Mouse (Mus musculus) B cell, adult 2 months (primary cell): ENCODE measurements around the gene Crnn.
A peak's percentile ranks its signal among the peaks of the same experiment; 100 is the strongest.

Experiments
- DNase-seq, 2 experiments: peaks; one replicate each; pipeline ENCODE4 v3.0.0; 2022

Crnn gene

GRCm38 (mm10) chr3:93144510-93145051 lies at the start of gene Crnn:
Gene Crnn, plus strand, starts transcription at chr3:93144787.
- DNase-seq: no peak

DNA sequence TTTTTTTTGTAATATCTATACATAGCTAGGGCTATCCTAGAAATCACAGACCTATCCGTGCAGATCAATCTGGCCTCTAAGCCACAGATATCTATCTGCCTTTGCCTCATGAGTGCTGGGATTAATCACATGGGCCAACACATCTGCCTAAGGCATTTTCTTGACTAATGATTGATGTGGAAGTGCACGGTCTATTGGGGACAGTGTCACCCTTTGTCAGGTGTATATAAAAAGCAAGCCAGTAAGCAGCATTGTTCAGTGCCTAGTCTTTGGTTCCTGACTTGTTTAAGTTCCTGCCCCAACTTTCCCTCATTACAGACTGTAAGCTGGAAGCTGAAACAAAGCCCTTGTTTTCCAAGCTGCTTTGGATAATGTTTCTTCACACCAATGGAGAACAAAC lies 48.1 kb upstream of the Crnn start:
- DNase-seq: no peak

DNA sequence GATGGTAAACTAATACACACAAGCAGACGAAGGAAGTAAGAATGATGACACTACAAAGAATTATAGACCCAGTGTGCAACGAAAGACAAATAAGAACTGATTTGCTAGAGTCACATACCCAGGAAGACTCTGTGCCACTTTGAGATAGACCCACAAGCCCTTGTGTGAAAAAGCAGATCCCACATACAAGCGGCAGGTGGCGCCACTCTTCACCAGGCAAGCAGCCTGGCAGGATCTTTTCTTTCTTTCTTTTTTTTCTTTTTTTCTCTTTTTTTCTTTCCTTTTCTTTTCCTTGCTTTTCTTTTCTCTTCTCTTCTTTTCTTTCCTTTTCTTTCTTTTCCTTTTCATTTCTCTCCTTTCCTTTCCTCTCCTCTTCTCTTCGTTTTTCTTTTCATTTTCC lies 32.9 kb upstream of the Crnn start:
- no peak for DNase-seq

GRCm38 (mm10) chr3:93114481-93114880 lies 30.1 kb upstream of the Crnn start:
- no peak for DNase-seq

GRCm38 (mm10) chr3:93119101-93119500 lies 25.5 kb upstream of the Crnn start:
- DNase-seq: no peak

- DNase-seq: no peak
These were observed 16.5 kb upstream of the Crnn start for GRCm38 (mm10) chr3:93128052-93128451.

DNA sequence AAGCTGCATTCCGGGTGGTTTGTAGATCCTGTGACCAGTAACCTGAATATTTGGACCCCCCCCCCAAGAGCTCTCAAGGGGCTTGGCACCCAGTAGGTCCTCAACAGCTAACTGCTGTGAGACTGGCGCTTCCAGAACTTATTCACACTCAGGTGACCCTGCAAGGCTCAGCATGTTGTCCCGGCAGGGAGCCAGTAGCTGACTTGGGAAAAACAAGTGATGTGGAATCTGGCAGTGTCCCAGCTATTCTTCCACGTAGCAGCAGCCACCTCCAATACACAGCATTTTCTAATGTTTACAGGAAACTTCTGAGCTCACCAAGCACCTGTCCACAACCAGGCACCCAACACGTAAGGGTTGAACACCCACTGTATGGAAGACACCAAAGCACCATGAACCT lies 15.5 kb upstream of the Crnn start:
- no peak for DNase-seq

DNA sequence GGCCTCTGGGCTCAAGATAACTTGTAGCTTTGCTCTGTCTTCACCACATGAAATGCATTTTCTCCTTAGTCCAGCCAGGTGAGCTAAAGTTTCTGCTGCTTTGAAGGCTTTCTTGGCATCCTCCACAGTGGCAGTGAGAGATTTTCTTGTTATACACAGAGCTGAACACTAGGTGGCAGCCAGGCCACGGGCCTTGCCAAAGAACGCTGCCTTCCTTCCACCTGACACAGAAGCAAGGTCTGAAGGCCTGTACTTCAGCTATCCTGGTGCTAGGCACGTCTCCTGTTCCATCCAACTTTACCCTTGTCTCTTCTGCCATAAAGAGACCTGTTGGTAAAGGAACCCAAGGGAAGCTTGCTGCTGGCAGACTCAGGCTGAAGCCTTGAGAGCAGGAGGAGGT lies 14.1 kb upstream of the Crnn start:
- DNase-seq: peak; percentile 1 to 2

DNA sequence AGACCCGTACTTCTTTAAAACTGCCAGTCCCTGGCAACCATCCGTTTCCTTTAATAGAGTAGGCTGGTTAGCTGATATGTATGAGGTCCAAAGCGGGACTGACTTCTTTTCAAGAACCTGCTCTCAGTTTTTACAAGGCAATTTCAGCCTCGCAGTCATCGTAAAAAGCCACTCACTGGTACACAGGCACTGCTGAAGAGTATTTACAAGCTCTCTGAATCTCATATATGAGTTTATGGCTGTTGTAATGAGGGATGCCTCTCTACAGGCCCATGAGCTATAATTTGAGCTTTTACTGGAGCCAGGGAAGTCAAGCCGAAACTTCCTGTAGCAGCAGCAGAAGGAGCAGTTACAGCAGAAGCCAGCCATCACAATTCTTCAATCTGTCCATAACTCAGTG lies 17.9 kb downstream of the Crnn start:
- DNase-seq: no peak

DNA sequence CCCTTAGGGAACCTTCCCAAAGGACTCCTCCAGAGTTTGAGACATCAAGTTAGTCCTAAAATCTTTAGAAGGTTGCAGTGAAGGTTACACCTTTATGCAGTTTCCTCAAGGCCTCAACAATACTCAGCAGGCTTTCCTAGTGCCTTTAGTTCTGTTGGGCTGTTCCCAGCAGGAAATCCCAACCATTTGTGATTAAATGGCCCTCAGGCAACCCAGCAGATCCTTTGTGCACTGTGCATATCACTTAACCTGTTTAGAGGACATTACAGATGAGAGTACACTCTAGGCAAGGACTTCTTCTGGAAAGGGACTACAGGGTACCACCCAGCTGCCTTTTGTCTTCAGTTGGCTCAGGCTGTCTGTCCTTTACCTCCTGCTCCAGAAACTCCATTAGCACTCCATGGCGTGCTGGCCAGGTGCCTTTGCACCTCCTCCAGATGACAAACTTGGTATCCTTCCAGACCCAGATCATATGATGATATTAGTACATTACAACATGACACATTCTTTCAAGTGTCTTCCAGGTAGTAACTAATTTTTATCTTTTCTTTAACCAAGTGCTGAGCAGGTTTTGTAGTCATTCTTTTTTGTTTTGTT lies 18.5 kb downstream of the Crnn start:
- no peak for DNase-seq

GRCm38 (mm10) chr3:93180856-93181255 lies 36.3 kb downstream of the Crnn start:
- no peak for DNase-seq

- DNase-seq: no peak
These were observed 52.4 kb downstream of the Crnn start, which contains the start of gene Flg2 for GRCm38 (mm10) chr3:93196978-93197377. Gene Flg2, plus strand, starts transcription at chr3:93197278.
